Mouse (Mus musculus): ENCODE results near the gene Tecta.

DNA sequence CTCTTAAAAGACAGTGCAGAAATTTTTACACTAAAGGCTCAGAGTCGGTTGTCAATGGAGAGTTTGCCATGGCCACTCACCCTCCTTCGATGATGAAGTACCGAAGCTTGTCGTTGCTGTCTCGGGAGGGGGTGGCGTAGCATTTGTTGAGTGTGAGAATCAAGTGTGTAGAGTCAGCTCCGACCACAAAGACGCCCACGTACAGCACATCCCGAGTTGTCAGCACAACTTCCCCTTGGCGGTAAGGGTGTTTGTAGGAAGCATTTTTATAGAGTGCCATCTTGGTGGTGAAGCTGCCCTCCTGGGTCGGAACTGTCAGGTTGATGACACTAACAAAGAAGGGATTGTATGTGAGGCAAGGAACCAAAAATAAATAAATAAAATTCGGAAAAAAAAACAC, 62.7 kb downstream of the Tecta start:
- no peak for TF ChIP-seq POLR2A (IDR thresholded peaks at IDR 0.05; ENCODE audit: insufficient read length, low read depth)
- TF ChIP-seq CEBPB (IDR thresholded peaks at IDR 0.05; ENCODE audit: insufficient read depth, poor library complexity, severe bottlenecking): no peak
- TF ChIP-seq TCF3 (IDR thresholded peaks at IDR 0.05; ENCODE audit: insufficient read length, low read depth): no peak
- no peak for TF ChIP-seq MYOG (IDR thresholded peaks at IDR 0.05; ENCODE audit: control insufficient read depth in 1 of 3, insufficient read depth in 1 of 3, insufficient read length in 2 of 3, low read depth in 2 of 3)
- TF ChIP-seq USF1 (IDR thresholded peaks at IDR 0.05; ENCODE audit: low read depth): no peak
- TF ChIP-seq E2F4 (IDR thresholded peaks at IDR 0.05; ENCODE audit: insufficient read depth): no peak

All from myocyte (in vitro differentiated cells).